Mouse (Mus musculus) spleen, postnatal 10 days (tissue): ENCODE data around the gene Cacnb4.

Experiments used
- DNase-seq, 2 experiments: peaks; one replicate each; pipeline ENCODE4 v3.0.0; 2021 to 2022; ENCODE audit warnings: low spot score in 2 of 2

Cacnb4 gene

DNA sequence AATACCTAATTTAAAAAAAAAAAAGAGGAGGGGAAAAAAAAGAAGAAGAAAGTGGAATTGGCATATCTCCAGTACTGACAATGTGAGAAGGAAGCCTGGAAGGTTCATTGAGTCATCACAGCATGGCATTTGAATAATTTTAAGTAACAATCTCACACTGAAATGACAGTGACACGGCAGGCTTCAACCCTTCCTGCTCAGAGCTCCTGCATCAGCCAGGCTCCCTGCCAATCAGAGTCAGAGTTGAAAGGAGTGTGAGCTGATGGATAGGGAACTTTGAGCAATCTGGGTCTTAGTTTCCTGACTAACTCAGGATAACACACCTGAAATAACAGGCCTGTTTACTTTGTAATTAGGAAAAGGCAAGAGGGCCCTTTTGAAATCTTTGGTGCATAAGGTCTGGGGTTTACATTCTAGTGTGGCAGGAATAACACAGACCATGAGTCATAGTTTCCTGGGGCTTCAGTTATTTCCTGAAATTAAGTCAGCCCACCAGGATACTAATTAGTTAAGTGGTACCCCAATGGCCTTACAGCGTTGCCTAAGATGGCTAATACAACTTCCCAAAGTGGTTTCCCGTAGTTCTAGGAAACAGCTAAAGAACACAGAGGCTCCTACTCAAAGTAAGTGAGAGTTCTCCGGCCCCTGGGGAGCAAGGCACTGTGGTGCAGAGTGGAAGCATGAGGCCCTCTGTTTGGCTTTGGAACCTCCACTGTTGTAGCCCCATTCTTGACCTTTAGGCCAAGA lies 204.9 kb downstream of the Cacnb4 start:
- DNase-seq: no peak

DNA sequence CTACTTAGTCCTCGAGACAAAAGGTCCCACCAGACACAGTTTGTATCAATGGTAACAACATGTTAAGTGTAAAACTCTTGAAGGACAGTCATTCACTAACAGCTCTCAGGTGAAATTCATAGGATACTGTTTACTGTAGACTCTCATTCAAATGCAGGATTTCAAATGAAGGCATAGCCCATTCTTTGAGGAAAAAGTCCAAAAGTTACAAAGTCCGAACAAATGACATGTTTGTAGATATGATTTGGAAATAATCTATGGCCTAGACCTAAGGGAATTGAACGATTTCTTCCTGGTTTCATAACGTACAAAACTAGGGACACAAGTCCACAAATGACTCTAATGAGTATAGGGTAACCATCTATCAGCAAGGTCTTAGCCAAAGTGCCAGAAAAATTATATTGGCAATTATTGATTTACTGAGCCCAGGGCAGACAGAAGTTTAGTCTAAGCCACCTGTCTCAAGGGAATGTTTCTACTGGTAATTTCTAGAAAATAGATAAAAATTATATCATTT lies 206.5 kb downstream of the Cacnb4 start:
- DNase-seq: no peak

DNA sequence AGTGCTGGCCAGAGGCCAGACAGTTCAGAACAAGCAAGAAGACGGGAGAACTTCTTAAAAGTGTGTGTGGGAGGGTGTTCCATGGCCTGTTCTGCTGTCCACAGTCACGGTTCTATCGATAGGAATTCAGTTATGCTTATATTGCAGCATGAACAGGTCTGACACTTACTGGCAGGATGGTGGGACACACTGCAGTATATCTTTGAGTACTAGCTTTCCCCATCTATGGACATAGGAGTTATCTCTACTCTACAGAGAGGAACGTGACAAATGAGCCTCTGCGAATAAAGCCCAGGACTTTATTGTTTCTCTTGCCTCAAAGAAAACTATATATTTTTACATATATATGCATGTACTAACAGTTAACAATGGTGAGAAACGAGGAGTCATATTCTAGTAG lies 209.0 kb downstream of the Cacnb4 start:
- no peak for DNase-seq

DNA sequence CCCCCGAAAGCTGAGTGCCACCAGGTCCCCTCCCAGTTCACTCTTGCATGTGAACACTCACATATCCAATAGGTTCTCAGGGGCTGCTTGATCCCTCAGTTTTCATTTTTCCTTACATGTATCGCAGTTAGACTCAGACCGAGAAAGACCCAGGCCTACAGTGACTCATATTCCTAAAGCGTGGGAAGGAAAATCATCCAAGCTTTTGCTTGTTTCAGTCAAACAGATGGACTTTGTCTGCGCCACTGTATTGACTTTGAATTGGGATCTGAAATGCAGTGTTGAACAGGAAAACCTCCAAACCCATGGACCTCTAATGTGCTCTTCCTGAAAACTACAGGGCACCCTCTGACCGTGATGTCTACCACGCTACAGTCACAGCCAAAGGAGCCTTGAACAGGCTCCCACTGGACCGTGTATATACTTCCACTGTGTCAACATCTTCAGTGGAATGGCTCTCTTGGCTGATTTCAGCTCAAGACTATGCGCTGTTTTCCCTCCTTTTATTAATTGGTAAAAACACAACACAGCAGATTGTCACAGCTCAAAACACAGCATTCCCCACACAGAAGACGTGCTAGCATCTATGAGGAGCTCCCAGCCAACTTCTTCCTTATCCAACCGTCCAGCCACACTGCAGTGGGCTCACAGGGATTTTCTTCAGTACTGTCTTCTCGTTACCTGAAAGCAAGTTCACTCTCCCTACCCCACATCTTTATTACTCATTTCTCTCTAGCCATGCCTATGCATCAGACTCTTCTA lies 215.2 kb downstream of the Cacnb4 start:
- DNase-seq: no peak

DNA sequence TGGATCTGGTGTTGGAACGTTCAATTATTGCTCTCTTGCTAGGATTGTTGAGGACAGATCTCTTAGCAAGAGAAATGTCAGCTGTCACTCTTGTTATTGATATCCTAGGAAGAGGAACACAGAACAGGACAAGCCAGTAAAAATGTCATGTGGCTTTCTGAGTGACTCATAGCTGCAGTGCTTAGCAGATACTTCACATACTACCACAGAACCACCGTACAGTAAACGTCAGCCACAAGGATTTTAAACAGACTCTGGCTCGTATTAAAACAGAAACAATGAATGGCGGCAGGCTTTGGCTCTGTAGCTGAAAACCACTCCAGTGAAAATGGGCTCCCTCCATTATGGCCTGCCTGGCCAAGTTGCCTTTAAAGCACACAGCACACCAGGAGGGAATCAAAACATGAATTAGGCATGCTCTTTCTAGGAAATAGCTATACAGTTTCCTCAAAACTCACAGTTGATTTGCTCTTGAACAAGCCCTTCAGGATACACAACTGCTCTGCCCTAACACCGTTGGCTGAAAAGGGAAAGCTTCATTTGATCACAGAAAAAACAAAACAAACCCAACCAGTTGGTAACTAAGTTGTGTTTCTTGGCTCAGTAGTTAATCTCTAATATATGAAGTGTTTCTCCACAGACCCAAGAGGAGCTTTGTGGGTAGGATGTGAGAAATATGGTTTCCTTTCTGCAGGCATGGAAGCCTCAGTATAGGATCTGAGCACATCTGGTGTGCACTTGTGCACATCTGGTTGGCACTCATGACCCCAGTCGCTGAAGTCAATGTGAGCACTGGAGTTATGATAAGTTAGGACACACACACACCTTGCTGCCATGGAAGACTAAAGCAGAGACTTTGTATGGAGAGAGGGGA lies 220.8 kb downstream of the Cacnb4 start:
- no peak for DNase-seq

DNA sequence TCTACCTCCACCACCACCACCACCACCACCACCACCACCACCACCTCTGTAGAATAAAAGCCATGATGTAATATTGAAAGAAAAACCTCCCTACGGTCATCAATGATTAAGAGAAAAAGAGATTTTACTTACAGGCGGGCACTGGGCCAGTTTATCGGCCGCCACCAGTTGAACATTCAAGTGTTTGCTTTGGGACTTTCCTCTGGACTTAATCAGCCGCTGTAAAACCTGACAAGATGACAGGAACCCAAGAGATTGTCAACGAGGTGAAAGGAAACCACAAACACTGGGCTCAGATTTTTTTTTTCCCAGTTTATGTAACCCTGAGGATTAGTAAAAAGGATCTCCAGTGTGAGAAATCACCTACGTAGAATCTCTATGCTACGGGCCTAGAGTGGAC lies 226.8 kb downstream of the Cacnb4 start:
- no peak for DNase-seq

DNA sequence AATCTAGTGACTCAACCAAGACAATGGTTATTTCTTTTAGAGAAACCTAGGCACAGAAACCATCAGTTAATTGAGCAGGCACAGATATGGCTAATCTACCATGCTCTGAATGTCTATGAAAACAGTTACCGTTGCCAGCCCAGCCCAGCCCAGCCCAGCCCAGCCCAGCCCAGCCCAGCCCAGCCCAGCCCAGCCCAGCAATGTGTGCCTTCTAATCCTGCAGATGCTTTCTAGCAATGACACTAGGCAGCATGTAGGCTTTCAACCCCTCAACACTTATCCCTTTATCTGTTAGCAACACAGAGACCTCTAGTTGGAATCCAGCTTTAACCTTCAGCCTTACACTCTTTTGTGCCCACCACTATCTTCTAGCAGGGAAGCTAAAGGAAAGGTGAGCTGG lies 227.7 kb downstream of the Cacnb4 start:
- DNase-seq: no peak

DNA sequence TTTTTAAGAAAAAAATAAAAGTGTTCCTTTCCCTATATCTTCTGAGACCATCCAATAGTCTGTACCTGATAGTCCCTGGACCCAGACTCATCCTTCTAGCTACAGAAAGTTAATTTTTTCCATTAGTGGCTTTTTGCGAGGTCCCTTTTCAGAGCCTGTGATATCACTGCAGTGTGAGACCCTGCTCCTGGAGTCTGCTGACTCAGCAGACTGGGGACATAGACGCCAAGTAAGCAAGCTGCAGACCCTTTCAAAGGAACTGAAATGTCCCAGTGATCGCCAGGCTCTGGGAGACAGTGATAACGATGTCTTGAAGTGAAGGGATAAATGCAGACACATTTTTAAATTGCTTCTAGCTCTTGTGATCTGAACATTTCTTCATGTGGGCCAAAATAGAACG lies 230.0 kb downstream of the Cacnb4 start:
- no peak for DNase-seq

DNA sequence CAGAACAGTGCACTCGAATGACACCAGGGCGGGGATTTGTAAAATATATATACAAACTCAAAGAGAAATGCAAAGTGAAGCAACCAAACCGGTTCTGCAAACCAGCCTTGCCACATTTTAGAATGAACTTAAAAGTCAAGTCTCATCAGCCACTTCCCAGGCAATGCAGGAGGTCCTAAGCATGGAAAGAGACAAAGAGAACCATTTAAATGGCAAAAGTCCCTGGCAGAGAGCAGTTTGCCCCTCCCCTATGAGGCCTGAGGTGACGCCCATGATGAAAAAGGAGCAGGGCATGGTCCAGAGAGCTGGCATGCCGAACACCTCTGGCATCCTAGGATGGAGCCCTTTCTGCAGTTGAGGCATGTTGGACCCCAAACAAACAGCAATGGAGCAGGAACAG lies 234.5 kb downstream of the Cacnb4 start:
- no peak for DNase-seq

DNA sequence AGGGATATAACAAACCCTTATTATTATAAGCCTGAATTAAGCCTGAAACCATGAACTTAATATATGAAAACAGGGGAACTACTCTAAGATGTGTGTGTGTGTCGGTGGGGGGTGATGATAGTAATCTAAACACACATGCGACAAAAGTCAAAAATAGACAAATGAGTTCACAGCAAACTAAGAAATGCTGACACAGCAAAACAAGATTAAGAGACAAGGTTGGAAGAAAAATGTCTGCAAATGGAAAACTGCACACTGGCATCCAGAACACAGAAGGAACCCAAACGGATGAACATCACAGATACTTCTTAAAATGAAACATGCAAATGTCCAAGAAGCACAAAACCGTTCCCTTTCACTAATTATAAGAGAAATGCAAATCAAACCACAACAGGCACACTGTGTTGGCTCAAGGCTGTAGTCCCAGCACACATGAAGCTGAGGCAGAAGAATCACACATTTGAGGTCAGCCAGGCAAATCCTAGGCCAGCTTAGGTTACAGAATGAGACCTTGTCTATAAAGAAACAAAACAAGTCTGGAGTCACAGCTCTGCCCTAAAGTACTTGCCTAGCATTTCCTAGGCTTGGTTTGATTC lies 236.1 kb downstream of the Cacnb4 start:
- no peak for DNase-seq

DNA sequence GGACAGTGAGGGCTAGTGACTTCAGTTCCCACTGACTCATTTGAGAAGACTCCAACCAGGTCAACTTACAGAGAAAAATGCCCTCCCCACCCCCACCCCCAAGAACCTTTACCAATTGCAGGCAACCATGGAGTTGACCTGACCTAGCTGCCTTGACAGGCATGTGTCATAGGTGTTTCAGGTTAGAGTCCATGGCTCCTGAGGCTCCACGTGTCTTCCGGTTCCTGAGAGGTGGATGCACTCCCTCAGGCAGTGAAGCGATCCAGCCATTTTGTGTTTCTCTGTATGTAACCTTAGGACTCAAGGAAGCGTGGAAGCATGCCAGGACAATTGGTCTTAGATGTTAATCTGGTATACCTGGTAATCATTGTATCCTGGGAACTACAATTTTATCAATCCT lies 238.2 kb downstream of the Cacnb4 start:
- DNase-seq: no peak

DNA sequence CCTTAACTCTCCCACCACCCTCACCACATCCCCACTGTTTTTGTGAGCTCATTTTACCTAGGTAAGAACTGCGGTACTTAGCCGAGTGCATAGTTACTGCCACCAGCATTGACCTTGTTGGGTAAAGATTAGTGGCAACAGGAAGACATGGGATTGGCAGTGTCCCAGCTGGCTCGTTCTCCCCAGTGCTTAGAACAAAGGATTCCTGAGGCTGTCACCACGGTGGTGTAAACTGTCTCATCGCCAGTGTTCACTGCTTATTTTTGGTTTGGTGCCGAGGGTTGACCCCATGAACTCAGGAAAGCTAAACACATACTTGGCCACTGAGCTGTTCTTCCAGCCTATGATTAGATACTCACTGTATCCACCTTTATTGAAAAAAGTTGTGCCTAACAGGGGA lies 238.6 kb downstream of the Cacnb4 start:
- no peak for DNase-seq

DNA sequence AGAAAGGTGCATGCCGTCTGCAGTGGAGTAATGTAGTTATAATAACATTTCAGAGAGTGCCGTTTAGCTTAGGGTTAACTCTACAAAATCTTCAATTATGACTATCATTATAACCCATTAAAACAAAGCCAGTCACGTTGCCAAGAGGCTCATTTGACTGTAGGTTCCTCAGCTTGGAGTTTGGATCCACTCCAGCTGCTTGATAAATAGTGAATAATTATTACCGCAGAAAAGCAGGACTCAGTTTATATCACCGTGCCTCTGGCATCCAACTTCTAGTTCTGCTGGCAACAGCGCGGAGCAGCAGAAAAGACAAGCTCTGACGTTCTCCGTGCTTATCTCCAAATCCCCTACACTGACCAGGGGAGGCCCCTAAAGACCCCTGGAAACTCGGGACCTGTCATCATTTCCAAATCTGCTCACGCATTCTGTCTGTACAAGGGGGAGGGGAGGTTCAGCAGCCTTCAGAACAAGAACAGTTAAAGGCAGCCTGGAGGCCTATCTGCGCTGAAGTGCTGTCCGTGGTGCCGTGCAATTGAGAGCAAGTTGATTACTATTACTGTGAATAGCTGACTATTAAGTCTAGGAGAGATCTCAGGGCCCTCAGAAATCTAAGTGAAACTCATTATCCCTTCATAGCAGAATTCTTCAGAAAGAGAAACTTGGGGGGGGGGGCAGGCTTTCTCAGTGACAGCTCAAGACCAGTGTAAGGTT lies 240.6 kb downstream of the Cacnb4 start:
- no peak for DNase-seq

DNA sequence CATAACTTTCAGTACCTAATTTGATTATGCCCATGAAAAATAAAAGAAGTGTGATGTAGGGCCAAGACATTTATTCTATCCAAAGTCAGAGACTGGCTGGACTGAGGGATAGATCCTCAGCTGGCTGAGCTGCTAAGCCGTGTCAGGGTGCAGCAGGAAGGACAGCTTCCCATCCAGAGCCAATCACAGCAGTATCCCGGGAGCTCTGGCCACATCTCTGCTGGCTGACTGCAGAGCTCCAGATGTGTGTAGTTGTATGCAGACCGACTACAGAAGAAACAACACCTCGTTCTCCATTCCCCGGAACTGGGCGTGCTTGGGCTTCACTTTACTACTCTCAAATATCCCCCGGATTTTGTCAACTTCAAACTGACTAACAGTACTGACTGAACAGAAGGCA lies 243.3 kb downstream of the Cacnb4 start:
- DNase-seq: no peak

DNA sequence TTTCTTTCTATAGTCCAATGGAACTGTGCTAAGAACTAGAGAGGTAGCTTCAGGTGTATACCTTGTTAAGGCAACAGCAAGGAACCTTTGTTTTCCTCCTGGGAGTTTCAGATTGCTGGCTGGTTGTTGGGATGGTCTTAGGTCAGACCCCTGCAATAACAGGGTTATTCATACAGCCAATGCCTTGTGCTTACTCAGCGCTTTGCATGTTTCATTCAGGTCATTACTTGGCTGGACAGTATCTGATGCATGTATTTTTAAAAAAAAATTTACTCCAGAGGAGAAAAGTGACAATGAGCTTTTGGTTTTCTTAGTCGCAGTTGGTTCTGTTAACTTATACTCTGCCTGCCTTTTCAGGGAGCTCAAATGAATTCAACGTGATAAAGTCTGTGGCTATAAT lies 249.2 kb downstream of the Cacnb4 start:
- DNase-seq: no peak

DNA sequence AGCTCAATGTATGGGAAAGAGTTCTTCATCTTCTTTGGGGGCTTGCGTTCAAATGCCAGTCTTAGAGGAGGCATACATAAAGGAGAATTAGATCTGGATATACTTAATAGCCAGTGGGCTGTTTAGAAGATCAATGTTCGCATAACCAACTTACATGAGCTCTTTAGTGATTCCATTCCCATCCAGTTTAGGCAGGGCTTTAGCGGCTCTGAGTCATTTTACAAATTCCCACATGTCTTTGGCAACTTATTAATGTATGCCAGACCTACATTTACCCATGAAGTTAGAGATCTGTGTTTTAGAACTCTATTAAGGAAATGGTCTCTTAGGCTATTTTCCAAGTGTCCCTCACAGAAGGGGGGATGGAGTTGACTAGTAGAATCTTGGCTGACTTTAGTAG lies 250.6 kb downstream of the Cacnb4 start:
- DNase-seq: no peak

DNA sequence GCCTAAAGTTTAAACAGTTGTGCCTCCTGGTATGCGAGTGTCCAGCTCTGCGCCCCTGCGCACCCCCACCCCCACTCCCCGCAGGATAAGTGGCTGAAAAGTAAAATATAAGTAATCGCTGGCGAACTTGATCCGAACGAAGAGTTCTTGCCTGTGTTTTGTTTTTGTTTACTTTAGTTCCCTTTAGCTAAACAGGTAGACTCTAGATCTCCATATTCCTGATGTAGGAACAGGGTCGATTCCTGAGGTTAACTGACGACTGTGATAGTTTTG lies 251.2 kb downstream of the Cacnb4 start:
- no peak for DNase-seq

DNA sequence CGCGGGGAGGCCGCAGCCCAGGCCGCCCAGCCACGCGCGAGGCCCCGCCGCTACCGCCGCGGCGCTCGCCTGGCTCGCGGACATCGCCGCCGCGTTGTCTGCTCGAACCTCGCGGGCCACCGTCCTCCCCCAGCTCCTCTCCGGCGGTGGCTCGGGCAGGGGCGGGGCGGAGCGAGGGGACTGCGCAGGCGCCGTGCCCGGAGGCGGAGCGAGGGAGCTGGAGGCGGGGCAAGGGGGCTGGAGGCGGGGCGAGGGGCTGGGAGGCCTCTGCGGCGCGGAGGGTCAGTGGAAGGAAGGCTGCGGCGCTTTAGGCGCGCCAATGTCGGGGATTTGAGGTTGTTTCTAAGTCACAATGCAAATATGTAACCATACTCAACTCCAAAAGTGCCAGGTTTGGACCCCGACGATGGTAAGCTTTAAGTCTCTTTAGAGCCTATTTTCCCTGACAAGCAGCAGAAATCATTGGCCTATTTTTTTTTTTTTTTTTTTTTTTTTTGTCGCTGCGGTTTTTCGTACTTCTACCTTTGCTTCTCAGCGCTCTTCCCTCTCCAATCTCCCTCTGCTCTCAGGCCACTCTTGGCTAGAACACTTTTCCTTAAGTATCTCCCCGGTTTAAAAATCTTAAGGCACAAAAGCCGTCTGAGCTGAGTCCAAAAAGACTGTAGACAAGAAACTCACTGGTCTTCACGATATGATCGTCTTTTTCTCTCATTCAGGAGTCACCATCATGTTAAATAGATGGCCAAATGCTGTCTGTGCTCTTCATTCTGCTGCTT lies 251.7 kb downstream of the Cacnb4 start, which contains the start of gene Arl5a:
Gene Arl5a (minus strand): TSS at position 155 of the 776 bp plus-strand sequence.
- DNase-seq: peak; percentile 96 to 97

DNA sequence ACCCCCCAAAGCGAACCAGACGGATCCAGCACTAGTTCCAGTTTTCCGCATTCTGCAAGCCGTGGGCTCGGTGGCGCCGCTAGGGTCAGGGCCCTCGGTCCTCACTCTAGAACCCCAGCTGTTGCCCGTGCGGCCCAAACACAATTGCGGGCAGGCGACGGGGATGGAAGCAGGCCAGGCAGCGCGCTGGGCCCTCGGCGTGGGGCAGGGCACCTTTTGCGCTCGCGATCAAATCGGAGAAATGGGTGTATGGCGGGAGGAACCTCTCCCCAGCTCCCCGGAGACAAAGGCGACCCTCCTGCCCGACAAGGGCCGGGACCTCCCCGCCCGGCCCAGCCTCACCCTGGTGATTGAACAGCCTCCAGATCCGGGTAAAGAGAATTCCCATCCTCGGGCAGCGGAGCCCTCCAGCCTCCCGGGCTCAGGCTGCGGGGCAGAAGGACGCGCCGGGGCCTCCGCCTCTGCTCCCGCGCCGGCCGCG lies 252.3 kb downstream of the Cacnb4 start:
- DNase-seq: peak in 1 of 2 experiments; percentile 67

DNA sequence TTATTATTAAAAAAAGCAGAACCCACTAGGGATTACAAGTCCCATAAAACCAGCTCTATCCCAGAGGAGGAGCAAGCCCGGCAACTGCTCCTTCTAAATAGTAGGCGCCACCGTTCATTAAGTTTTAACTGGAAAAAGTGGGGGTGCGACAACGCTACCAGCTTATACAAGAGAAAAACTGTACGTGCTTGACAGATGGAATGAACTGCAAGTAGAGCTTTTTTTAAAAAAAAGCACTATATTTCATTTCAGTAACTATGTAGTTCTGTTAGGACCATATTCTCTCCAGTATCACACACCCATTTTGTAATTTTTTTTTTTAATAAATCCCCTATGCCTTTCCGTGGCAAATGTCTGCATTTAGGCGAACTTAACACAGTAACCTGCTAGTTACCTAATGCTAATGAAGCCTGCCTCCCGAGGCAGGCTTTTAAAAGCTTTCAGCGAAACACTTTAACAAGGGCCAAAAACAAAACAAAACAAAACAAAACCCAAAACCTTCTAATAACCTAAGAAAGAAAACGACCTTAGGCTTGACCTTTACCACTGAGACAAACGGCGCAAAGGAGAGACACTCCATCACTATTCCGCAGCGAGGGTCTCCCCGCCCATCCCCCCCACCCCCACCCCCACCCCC lies 252.9 kb downstream of the Cacnb4 start:
- no peak for DNase-seq
